Mouse (Mus musculus) kidney, adult 2 months (tissue): ENCODE results near the gene Rap2b.

Experiments used
- CTCF ChIP-seq: fragments of 200-500 bp; conservative IDR thresholded peaks from 2 replicates; pipeline ENCODE4 v1.5.1; 2011; ENCODE audit warnings: low read depth, mild to moderate bottlenecking, control low read depth, low read length, moderate library complexity, mixed read lengths; ENCODE audit not compliant: insufficient read depth, insufficient read length
- POLR2A ChIP-seq: fragments of 200-500 bp; IDR thresholded peaks from one replicate; pipeline ENCODE4 v1.6.1; 2011; ENCODE audit warnings: low read depth, low read length, control low read depth

- TF ChIP-seq POLR2A (no peak), CTCF (no peak)
Observed at GRCm38 (mm10) chr3:61409683-61410082, 48.2 kb downstream of the Rap2b start.
